Mouse (Mus musculus) ES-CJ7 (cell line): Measurements from ENCODE around the gene Srsf5.
"Not testable (repeated sequence)": the region's sequence is repeated elsewhere in the genome, so short reads cannot be mapped to it uniquely, and the experiment has no call there.

Experiments used
- DNase-seq: peaks from one replicate; pipeline ENCODE4 v3.0.0; 2011; ENCODE audit warnings: low read depth, low spot score

Gene Srsf5

GRCm38 (mm10) chr12:80948202-80948601 lies 2.9 kb downstream of the Srsf5 start:
- peak; percentile 29 for DNase-seq

DNA sequence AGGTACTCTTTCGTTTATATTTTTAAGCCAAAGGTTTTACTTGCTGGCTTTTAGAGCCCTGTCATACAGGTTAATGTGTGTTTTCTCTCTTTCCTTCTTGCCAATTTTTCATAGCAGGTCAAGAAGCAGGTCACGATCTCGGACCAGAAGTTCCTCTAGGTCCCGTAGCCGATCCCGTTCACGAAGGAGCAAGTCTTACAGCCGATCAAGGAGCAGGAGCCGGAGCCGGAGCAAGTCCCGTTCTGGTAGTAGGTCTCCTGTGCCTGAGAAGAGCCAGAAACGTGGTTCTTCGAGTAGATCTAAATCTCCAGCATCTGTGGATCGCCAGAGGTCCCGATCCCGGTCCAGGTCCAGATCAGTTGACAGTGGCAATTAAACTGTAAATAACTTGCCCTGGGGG lies 4.3 kb downstream of the Srsf5 start:
- not testable (repeated sequence) for DNase-seq

DNA sequence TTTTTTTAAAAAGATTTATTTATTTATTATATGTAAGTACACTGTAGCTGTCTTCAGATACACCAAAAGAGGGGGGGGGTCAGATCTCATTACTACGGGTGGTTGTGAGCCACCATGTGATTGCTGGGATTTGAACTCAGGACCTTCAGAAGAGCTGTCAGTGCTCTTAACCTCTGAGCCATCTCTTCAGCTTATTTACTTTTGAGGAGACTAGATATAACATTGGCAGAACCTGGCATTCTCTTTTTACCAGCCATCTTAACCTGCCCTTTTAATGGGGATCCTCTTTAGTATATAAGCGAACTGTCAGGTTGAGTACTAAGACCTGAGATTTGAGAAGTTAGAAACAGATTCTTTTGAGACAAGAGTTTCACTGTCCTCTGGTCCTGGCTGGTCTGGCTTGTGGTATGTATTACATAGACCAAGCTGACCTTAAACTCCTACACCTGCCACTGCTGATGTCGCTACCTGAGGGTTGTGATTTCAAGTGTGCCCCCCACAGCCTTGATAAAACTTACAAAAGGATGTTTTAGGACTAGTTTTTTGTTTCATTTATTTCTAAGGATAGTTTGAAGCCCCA lies 6.4 kb downstream of the Srsf5 start:
- DNase-seq, result no peak

DNA sequence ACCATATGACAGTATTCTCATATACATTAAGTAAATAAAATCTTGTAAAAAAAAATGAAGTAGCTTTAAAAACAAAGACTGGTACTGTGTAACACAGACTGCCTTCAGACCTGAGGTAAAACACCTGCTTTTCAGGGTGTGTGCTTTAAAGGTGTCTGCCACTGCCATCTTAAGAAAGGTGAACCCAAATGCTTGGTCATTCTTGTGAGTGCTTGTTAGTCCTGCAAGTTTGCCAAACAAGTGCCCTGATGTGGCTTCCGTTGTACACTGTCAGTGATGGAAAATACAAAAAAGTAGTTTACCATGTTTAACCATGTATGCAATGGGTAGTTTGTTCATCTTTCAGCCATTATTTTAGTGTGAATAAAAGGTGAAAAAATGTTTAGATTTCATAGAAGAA lies 7.2 kb downstream of the Srsf5 start:
- DNase-seq, result no peak

GRCm38 (mm10) chr12:80956039-80956438 lies 10.7 kb downstream of the Srsf5 start:
- DNase-seq, result no peak

DNA sequence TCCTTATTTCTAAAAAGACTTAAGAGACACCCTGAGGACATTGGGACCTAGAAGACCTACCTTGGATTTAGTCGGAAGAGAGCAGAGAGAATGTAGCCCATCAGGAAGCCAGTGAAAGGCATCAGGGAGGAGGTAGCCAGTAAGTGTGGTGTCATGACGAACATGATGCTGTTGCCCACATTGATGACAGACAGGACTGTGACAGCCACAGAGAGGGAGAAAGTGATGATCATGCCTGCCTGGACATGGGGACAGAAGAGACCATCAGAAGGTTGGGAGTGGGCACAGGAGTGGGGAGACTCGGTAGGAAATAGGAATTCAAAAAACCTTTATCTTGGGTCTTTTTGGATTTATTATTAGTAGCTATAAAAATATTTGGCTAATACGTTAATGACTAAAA lies 12.7 kb downstream of the Srsf5 start:
- DNase-seq, result no peak

DNA sequence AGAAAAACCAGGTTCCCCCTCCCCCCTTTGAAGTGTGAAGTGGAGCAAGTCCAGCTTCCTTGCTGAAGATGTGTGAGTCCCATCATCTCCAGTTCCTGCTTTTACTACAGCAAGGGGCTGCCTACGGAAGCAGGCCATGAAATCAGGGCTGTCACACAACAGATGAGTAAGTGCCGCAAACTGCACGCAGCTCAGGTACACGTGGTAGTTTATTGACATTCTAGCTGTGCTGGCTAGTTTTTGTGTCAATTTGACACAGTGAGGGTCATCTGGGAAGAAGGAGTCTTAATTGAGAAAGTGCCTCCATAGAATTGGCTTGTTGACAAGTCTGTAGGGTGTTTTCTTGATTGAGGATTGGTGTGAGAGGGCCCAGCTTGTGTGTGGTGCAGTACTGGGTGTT lies 17.3 kb downstream of the Srsf5 start:
- no peak for DNase-seq

DNA sequence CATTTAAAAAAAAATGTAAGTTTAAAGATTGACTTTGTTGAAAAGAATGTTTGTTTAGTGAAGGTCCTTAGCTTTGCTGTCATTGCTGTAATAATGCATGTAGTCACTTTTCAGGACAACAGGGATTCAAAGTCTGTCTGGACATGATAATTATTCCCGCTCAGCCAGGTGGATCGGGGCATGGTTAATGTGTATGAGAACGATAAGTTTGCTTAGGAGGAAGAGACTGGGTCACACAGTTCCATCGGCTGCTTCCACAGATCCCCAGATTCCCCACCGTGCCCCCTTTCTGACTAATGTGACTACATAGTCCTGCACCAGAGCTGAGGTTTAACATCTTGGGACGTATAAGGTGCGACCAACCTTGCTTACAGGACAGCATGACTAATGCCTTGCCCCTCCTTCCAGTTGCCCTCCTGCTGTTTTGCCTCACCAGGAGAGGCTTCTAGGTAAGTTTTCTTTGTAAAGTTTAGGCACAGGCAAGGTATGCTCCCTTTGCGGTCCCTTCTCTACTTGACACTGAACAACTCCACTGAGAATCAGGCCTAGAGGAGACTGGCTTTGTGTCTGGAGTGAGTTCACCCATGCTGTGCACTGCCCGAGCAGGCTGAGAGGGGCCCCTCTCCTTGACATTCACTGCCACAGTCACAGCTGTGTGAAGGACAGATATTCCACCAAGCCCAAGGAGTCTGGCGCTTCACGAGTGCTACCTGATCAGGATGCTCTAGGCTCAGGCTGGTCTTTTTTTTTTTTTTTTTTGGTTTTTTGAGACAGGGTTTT lies 20.9 kb downstream of the Srsf5 start:
- no peak for DNase-seq

- DNase-seq, result no peak
Observed at GRCm38 (mm10) chr12:80967918-80968317, 22.6 kb downstream of the Srsf5 start.

- DNase-seq, result no peak
Observed at GRCm38 (mm10) chr12:80968605-80969004, 23.3 kb downstream of the Srsf5 start, which contains the start of gene Slc10a1. Slc10a1 (minus strand) TSS chr12:80968705.

- DNase-seq, result no peak
Observed at GRCm38 (mm10) chr12:80970181-80970705, 24.9 kb downstream of the Srsf5 start.

DNA sequence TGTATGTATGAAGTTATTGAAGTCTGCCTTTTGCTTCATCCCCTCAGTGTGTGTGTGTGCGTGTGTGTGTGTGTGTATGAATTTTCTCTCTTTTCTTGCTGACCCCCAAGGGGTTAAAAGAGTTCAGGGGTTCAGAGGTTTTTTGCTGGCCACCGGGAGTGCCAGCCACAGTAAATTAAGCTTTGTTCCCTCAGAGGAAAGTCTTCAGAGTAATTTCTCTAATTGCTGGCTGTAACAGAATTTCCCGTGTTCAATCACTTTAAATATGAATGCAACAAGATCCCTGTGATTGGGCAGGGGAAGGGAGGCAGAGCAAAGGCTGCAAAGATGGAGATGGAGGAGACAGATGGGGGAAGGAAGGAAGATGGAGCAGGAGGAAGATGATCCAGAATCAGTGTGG lies 26.5 kb downstream of the Srsf5 start:
- DNase-seq, result no peak

- no peak for DNase-seq
Observed at GRCm38 (mm10) chr12:80975939-80976671, 30.8 kb downstream of the Srsf5 start.

DNA sequence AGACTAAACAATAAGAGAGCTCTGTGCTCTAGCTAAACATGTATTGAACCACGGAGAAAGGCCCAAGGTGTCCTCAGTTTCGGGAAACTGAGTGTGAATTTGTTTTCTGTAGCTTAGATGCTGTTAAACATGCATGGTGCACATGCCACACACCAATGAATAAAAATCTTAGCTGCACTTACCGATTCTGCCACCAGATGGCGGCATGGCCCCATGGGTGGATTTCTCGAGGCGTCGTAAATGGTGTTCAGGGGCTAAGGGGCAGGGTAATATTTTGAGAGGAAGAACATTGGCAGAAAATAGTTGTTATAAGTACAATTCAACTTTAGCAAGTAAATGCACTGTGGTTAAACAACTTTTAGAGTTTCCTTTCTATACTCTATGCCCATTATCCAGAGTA lies 37.0 kb downstream of the Srsf5 start:
- DNase-seq, result peak; percentile 47

- no peak for DNase-seq
Observed at GRCm38 (mm10) chr12:80983695-80984094, 38.4 kb downstream of the Srsf5 start.

DNA sequence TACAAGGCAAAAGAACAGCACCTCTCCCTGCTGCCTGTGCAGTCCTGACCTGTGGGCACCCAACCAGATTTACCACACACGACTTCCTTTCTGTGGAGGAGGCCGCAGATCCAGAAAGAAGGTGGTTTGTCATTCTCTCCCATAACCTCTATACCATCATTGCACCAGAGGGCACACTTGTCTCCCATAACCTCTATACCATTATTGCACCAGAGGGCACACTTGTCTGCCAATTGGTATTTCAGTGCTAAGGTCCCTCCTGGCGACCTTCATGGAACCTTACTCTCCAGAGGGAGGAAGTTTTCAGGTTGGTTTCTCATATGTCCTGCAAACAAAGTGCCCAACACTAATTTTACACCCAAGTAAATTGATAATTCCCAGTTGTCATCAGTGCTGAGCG lies 41.3 kb downstream of the Srsf5 start:
- DNase-seq, result no peak

- DNase-seq, result no peak
Observed at GRCm38 (mm10) chr12:80988286-80988685, 43.0 kb downstream of the Srsf5 start.

GRCm38 (mm10) chr12:80990901-80991445 lies 45.7 kb downstream of the Srsf5 start:
- no peak for DNase-seq

- no peak for DNase-seq
Observed at GRCm38 (mm10) chr12:80991806-80992205, 46.5 kb downstream of the Srsf5 start.

DNA sequence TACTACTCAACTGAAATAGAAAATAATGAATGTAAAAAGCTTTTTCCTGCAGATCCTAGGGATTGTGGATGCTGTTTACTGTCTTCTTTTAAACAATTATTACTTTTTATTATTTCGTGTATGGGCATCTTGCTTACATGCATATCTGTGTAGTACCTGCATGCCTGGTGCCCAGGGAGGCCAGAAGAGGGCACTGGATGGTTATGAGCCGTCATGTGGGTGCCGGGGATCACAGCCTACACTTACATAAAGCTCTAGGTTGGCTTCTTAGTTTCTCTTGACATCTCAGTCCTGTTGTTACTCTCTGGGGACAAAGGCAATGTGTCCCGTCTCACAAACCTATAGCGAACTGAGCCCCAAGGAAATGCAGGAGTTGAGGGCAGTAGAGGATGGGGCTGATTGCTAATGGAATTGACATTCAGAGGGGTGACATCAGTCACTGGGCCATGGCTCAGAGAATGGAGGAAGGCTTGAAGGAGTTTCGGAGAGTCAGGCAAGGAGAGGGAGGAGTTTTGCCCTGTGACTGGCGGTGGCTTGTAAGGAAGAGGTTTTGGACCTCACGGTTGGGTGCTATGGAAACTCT lies 47.3 kb downstream of the Srsf5 start:
- DNase-seq, result no peak

DNA sequence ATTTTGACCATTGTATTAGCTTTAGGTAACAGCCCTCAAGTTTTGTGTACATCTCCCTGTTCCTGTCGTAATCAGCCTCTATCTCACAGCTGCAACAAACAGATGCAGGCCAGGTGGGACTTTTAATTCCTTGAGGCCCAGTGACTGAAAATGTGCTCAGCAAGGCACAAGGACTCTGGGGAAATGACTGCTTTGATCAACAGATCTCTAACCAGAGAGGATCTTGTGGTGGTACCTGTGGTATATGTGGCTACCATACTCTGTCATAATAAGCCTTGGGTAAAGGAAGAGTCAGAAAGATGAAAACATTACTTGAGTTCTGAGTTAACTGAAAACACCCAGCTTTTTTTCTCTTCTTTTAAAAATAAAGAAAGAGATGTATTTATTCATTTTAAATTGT lies 48.5 kb downstream of the Srsf5 start:
- no peak for DNase-seq

DNA sequence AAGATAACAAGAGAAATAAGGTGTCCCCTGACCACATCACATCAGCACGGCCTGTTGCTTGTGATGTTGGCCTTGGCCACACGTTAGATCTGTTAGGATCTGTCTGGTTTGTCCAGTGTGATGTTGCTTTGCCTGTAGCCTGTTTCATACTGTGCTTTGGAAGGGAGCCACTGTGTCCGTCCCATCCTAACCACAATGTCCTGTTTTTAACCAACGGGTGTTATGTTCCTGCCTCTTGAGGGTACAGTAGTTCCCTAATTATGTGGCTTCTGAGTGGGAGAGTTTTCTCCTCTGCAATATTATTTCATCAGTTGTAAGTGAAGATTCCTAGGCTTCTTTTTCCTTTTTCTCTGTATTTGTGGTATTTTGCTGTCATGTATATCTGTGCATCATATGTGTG lies 50.0 kb downstream of the Srsf5 start:
- DNase-seq, result no peak
